Mouse (Mus musculus) layer of hippocampus, postnatal 25 days (tissue): ENCODE results near the gene Sdc1. TPM values are rescaled to one million over a fixed set of nuclear protein-coding genes. Genes with fewer than 3 reads are reported as not detected.

Experiments used
- DNase-seq, 2 experiments: peaks; one replicate each; pipeline ENCODE4 v3.0.0; 2022; ENCODE audit warnings: mixed read lengths in 2 of 2, low spot score in 1 of 2; ENCODE audit errors: extremely low spot score in 1 of 2
- total RNA-seq, 2 experiments: library from RNA; stranded (reverse); gene quantifications; 2 replicates each; pipeline ENCODE4 v1.2.3; 2021

Gene Sdc1
- total RNA-seq, 2 experiments from 2014 or later = 1.3 to 1.8 TPM

GRCm38 (mm10) chr12:8781681-8782378, 10.7 kb downstream of the Sdc1 start:
- DNase-seq = no peak

DNA sequence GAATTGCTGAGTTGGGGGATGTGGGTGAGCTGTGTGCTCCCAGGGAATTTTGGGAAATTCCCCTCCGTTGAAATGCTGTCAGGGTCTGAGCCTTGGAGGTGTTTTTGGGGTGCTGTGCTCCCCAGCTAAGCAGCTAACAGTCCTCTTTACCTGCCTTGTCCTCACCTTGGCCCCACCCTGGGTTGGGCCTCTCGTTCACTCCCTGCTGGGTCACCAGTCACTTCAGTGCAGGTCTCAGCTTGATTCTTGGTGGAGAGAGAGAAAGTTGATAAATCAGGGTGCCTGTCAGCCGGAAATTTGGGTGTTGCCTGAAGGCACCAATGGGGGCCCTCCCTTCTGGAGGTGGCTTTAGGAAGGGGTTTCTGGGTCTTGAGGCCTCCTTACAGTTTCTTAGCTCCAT, 11.4 kb downstream of the Sdc1 start:
- no peak for DNase-seq

GRCm38 (mm10) chr12:8784189-8784588, 13.1 kb downstream of the Sdc1 start:
- no peak for DNase-seq

GRCm38 (mm10) chr12:8786476-8786875, 15.4 kb downstream of the Sdc1 start:
- no peak for DNase-seq

- DNase-seq = no peak
Measured at GRCm38 (mm10) chr12:8786984-8787730, 16.0 kb downstream of the Sdc1 start.

GRCm38 (mm10) chr12:8788469-8788868, 17.3 kb downstream of the Sdc1 start:
- no peak for DNase-seq

GRCm38 (mm10) chr12:8790615-8791014, 19.5 kb downstream of the Sdc1 start:
- no peak for DNase-seq

- DNase-seq = no peak
Measured at GRCm38 (mm10) chr12:8793410-8794051, 22.4 kb downstream of the Sdc1 start.

DNA sequence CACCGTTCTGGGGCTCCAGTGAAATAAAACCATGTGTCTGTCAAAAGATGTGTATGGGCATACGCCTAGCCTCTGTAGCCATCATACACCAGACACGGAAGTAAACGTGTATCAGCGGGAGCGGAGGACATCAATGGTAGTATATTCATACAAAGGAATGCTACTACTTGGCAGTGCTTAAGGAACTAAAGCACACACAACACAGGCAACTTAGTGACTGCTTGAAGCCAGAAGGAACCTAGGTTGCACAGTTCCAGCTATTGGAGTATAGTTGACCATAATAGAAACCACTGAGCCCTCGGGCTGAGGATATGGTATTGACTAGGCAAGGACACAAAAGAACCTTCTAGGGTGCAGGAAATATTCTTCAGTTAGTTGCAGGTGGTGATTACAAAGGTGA, 26.8 kb downstream of the Sdc1 start:
- no peak for DNase-seq

DNA sequence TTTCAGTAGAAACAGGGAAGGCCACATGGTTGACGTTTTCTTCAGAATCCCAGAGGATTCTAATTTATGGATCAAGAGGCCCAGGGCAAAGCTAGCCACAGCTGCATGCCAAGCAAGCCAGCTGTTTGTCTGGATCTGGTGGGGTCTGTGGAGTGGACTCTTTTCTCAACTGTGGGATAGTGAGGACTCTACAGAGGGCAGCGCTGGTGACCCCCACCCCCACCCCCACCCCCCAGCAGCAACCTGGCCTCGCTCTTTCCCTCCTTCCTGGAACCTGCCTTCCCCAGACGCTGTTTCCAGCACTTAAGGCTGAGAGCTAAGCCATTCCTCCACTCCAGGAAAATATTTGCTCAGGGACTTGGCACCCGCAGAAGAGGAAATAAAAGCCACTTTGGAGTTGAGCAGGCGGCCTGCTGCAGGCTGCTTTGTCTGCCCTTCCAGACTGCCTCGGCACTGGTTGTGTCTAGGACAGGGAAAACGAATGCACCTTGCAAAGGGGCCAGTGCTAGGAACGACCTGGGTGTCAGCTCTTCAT, 27.4 kb downstream of the Sdc1 start:
- DNase-seq = no peak

GRCm38 (mm10) chr12:8803421-8804076, 32.4 kb downstream of the Sdc1 start:
- no peak for DNase-seq

- DNase-seq = no peak
Measured at GRCm38 (mm10) chr12:8804077-8804456, 32.9 kb downstream of the Sdc1 start.

DNA sequence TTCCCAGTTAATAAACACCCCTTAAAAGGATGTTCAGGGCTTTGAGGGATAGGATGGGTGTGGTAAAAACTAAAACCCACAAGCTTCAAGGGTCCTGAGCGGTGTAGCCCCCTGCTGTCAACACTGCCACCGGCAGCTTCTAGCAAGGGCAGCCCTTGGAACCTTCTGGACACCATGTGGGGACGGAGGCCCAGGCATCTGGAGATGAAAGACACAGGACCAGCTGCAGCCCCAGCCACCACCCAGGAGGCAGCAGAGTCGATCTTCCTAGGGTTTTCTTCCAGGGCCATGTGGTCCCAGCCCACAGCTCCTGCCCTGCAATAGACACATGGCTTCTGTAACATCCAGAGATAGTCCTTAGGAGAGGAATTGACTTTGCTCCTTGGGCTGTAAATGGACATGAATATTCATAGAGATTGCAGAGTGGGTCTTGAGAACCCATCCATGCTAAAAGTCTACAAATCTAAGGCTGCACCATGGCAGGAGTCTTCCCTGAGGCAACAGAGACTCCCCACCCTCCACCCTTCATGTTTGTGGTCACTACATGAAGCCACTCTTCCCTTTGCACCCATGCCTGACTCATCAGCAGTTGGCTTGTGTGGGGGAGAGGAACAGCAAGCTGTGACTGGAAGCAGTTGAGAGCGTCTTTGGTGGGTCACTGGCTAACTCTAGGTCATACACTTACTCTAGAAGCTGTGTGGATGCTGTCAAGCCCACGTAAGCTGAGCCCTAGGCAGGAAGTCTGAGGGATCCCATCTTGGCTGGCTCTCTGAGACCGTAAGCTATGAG, 34.0 kb downstream of the Sdc1 start:
- DNase-seq = no peak

GRCm38 (mm10) chr12:8809086-8809485, 38.0 kb downstream of the Sdc1 start:
- DNase-seq = no peak

GRCm38 (mm10) chr12:8809626-8810025, 38.5 kb downstream of the Sdc1 start:
- DNase-seq = no peak

- no peak for DNase-seq
Measured at GRCm38 (mm10) chr12:8810966-8811365, 39.8 kb downstream of the Sdc1 start.

GRCm38 (mm10) chr12:8811441-8811871, 40.3 kb downstream of the Sdc1 start:
- no peak for DNase-seq

GRCm38 (mm10) chr12:8811894-8812560, 40.9 kb downstream of the Sdc1 start:
- DNase-seq = no peak

GRCm38 (mm10) chr12:8817467-8818232, 46.5 kb downstream of the Sdc1 start:
- no peak for DNase-seq
